Mouse (Mus musculus) ES-E14 (cell line): Measurements from ENCODE around the gene Taf5l.

Source experiments
- CHD2 ChIP-seq: IDR thresholded peaks from 2 replicates; pipeline ENCODE4 v1.6.1; 2014; ENCODE audit warnings: mild to moderate bottlenecking, low read depth, low read length, inconsistent platforms
- MAFK ChIP-seq: IDR thresholded peaks from 2 replicates; pipeline ENCODE4 v1.6.1; 2014; ENCODE audit warnings: mild to moderate bottlenecking, low read depth, low read length, inconsistent platforms; ENCODE audit not compliant: insufficient read depth
- ZNF384 ChIP-seq: IDR thresholded peaks from 2 replicates; pipeline ENCODE4 v1.6.1; 2012; ENCODE audit warnings: low read depth, low read length, inconsistent platforms

DNA sequence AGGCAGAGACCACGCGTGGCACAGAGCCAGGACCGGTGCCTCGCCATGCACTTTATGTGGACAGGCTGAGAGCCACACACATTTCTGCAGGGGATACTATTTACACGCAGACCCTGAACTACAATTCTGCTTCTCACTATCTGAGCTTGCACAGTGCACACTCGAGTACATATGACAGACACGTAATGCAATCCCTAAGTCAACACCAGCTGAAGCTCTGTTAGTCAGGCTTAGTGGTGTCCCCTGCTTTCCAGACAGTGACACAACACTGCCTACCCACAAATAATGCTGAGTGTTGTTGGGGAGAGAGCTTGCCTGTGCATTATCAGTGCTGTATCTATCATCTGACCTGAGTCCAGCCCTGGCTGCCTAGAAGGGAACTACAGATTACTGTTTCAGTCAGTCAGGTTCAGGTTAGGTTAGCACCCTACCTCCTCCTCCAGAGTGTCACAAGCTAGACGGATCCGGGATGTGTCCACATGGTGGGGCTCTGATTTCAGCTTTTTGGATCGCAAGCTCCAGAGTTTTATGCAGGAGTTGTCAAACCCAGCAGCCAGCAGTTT lies 18.6 kb downstream of the Taf5l start:
- TF ChIP-seq MAFK (no peak), CHD2 (no peak), ZNF384 (no peak)
